Mouse (Mus musculus): ENCODE results near the gene Elovl6. TPM values are rescaled to one million over a fixed set of nuclear protein-coding genes. Genes with fewer than 3 reads are reported as not detected.

The Elovl6 gene
- polyA plus RNA-seq (2015; fragmentation: Nextera tagmentation; extraction: Ambion mirVana) = 34.2 and 37.0 TPM in 2 replicates

DNA sequence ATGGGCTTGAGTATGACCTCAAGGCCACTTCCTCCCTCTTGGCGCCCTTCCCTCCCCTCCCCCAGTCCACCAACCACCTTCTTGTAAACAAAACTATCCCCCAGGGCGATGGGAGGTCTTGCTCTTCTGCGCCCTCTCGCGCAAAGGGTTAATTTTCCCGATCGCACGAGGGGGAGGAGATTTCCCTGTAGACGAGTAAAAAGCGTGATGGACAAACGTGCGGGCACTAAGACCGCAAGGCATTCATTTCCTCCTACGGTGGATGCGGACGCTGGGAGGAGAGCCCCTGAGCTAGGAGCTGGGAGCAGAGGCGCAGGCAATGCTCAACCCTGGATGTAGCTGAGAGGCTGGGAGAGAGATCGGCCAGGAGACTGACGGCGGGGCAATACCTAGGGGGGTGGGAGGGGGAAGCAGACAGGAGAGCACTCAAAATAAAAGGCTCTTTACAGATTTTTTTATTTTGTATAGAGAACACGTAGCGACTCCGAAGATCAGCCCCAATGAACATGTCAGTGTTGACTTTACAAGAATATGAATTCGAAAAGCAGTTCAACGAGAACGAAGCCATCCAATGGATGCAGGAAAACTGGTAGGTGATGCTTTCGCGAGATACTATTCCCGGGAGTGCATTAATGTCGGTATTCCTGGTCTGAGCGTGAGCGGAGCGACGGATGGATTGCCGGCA is at the start of gene Elovl6:
Gene Elovl6, plus strand, starts transcription at position 176 of the 685 bp plus-strand sequence.
- ATAC-seq (replicated peaks; ENCODE audit: low FRiP score, low read depth) = peak; percentile 59
- WGBS = under 1% methylated on average over 35 of the region's 35 CpGs
- H3K27ac ChIP-seq = peak within 1 kb of the TSS; percentile 96
- H3K4me2 ChIP-seq (ENCODE audit: low read length) = peak within 1 kb of the TSS; percentile 87
- H3K36me3 ChIP-seq (ENCODE audit: insufficient read depth, low read length) = no peaks in the 10 kb centered on the region
- peak; percentile 91 for DNase-seq (ENCODE audit: low spot score)
- TF ChIP-seq CTCF (IDR thresholded peaks at IDR 0.05; ENCODE audit: low read depth) = peak; percentile 28; the same call in 1 of the 2 replicates
- H3K9me3 ChIP-seq (replicated peaks; ENCODE audit: low read length) = no peaks in the 10 kb centered on the region
- peak within 1 kb of the TSS; percentile 94 for H3K9ac ChIP-seq (ENCODE audit: low read depth, low read length)
- H3K4me3 ChIP-seq (replicated peaks; ENCODE audit: low read depth, low read length) = peak within 1 kb of the TSS; percentile 87
- H3K27me3 ChIP-seq (ENCODE audit: insufficient read depth, low read length) = no peaks in the 10 kb centered on the region
- H3K4me1 ChIP-seq (replicated peaks; ENCODE audit: insufficient read depth, low read length) = peaks cover 20% of the 10 kb centered on the region

DNA sequence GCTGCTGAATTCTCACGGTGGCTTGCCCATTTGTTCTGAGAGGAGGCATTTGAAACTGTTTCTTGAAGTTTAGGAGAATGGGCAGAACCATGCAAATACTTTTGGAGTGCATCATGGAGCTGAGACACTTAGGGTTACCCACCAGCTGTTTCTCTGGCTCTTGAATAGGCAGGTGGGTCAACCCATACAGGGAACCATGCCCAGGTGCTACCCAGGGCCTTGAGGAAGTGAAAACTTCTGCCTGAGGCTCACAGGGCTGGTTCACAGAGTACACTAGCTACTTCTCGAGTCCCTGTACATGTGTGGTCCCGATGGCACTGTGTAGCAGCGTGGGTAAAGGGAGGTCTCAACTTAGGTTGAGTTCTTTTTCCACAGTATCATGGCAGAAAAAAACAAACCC is 43.4 kb upstream of the Elovl6 start:
- ATAC-seq (replicated peaks; ENCODE audit: low FRiP score, low read depth) = no peak
- Histone ChIP-seq H3K27ac (no peak overlapping the region), H3K36me3 (ENCODE audit: insufficient read depth, low read length) (no peaks in the 10 kb centered on the region), H3K9me3 (replicated peaks; ENCODE audit: low read length) (no peaks in the 10 kb centered on the region), H3K4me1 (replicated peaks; ENCODE audit: insufficient read depth, low read length) (no peaks in the 10 kb centered on the region), H3K4me2 (ENCODE audit: low read length) (no peak overlapping the region), H3K27me3 (ENCODE audit: insufficient read depth, low read length) (no peaks in the 10 kb centered on the region), H3K9ac (ENCODE audit: low read depth, low read length) (no peak overlapping the region), H3K4me3 (replicated peaks; ENCODE audit: low read depth, low read length) (no peak overlapping the region)
- TF ChIP-seq CTCF (IDR thresholded peaks at IDR 0.05; ENCODE audit: low read depth) = no peak
- DNase-seq (ENCODE audit: low spot score) = no peak
- WGBS = 88% methylated on average over 4 of the region's 4 CpGs

DNA sequence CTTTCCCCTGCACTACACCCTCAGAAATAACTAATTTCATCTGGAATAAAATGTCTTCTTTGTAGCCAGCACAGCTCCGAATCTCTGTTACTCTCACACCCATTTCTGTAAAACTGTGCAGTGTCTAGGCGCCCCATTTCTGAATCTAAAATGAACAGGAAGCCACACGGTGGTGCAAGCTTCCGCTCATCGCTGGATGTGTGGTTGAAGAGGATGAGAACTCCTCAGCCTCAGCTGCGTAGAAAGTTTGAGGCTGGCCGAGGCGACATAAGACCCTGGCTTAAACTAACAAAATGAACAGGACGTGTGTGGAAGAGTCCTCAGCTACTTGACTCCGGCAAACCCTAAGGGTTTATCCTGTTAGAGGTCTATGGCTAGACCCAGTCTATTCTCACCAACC is 38.0 kb upstream of the Elovl6 start:
- H3K4me1 ChIP-seq (replicated peaks; ENCODE audit: insufficient read depth, low read length) = no peaks in the 10 kb centered on the region
- H3K4me3 ChIP-seq (replicated peaks; ENCODE audit: low read depth, low read length) = no peak overlapping the region
- no peak for DNase-seq (ENCODE audit: low spot score)
- no peak for ATAC-seq (replicated peaks; ENCODE audit: low FRiP score, low read depth)
- H3K9ac ChIP-seq (ENCODE audit: low read depth, low read length) = no peak overlapping the region
- no peak overlapping the region for H3K4me2 ChIP-seq (ENCODE audit: low read length)
- H3K27ac ChIP-seq = no peak overlapping the region
- H3K36me3 ChIP-seq (ENCODE audit: insufficient read depth, low read length) = no peaks in the 10 kb centered on the region
- WGBS = 87% methylated on average over 10 of the region's 10 CpGs
- H3K27me3 ChIP-seq (ENCODE audit: insufficient read depth, low read length) = no peaks in the 10 kb centered on the region
- TF ChIP-seq CTCF (IDR thresholded peaks at IDR 0.05; ENCODE audit: low read depth) = no peak
- H3K9me3 ChIP-seq (replicated peaks; ENCODE audit: low read length) = no peaks in the 10 kb centered on the region

DNA sequence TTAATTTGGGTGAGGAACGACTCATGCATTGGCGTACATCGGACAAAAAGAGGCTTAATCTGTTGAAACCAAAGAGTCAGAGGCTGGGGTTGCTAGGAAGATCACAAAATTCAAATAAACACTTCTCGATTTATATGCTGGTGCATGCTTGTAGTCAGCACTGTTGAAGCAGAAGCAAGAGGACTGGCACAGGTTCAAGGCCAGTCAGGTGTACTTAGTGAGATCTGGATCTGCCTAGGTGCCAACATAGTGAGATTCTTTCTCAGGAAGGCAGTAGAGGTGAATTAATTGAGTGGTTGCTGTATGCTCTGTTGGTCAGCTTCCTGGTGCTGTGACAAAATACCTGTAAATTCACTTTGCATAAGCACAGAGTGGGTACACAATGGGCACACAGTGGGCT is 37.4 kb upstream of the Elovl6 start:
- ATAC-seq (replicated peaks; ENCODE audit: low FRiP score, low read depth) = no peak
- Histone ChIP-seq H3K4me3 (replicated peaks; ENCODE audit: low read depth, low read length) (no peak overlapping the region), H3K27ac (no peak overlapping the region), H3K9ac (ENCODE audit: low read depth, low read length) (no peak overlapping the region), H3K27me3 (ENCODE audit: insufficient read depth, low read length) (no peaks in the 10 kb centered on the region), H3K4me2 (ENCODE audit: low read length) (no peak overlapping the region), H3K4me1 (replicated peaks; ENCODE audit: insufficient read depth, low read length) (no peaks in the 10 kb centered on the region), H3K9me3 (replicated peaks; ENCODE audit: low read length) (no peaks in the 10 kb centered on the region), H3K36me3 (ENCODE audit: insufficient read depth, low read length) (no peaks in the 10 kb centered on the region)
- WGBS = 81% methylated on average over 4 of the region's 4 CpGs
- no peak for DNase-seq (ENCODE audit: low spot score)
- no peak for TF ChIP-seq CTCF (IDR thresholded peaks at IDR 0.05; ENCODE audit: low read depth)

DNA sequence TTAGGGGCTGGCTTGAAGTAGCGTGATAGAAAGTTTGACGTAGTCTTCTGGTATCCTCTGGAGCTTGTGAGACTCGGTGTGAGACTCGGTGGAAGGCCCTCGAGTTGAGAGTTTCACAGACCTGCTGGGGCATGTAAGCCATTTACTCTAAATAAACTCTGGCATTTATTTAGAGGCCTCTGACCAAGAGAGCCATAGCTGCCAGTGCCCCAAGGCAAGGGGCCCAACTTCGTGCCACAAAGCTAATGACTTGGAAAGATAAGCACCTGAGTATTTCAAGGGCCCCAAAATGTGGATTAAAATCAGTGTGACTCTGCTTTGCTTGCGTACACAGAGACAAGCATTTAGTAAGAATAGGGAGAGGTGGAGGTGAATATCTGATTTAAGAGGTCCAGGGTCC is 28.4 kb upstream of the Elovl6 start:
- no peaks in the 10 kb centered on the region for H3K4me1 ChIP-seq (replicated peaks; ENCODE audit: insufficient read depth, low read length)
- peak overlapping the region; percentile 36; the same call in 1 of the 2 replicates for H3K27ac ChIP-seq

DNA sequence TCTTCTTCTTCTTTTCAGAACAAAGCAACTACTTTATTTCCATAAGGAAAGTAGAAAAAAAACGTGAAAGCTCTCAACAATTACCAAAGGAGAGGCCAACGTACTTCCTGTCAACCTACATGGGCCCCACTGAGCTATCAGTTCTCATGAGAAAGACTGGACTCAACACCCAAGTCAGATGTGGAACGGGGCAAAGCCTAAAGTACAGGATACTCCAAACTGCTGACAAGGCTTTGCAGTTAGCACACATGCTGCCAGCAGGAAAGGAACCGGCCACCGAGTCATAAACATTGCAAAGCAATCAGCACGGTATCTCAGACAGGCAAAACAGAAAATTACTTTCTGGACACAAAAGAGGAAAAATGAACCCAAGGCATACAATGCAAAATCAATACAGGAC is 27.2 kb upstream of the Elovl6 start:
- Histone ChIP-seq H3K4me2 (ENCODE audit: low read length) (no peak overlapping the region), H3K9me3 (replicated peaks; ENCODE audit: low read length) (no peaks in the 10 kb centered on the region), H3K36me3 (ENCODE audit: insufficient read depth, low read length) (no peaks in the 10 kb centered on the region), H3K4me1 (replicated peaks; ENCODE audit: insufficient read depth, low read length) (no peaks in the 10 kb centered on the region), H3K4me3 (replicated peaks; ENCODE audit: low read depth, low read length) (no peak overlapping the region), H3K27me3 (ENCODE audit: insufficient read depth, low read length) (no peaks in the 10 kb centered on the region), H3K9ac (ENCODE audit: low read depth, low read length) (no peak overlapping the region), H3K27ac (no peak overlapping the region)
- ATAC-seq (replicated peaks; ENCODE audit: low FRiP score, low read depth) (no peak), DNase-seq (ENCODE audit: low spot score) (no peak)
- 62% methylated on average over 6 of the region's 6 CpGs for WGBS
- no peak for TF ChIP-seq CTCF (IDR thresholded peaks at IDR 0.05; ENCODE audit: low read depth)

More for the DNA sequence above, 28.4 kb upstream of the Elovl6 start:
- Histone ChIP-seq H3K27me3 (ENCODE audit: insufficient read depth, low read length) (no peaks in the 10 kb centered on the region), H3K36me3 (ENCODE audit: insufficient read depth, low read length) (no peaks in the 10 kb centered on the region), H3K4me3 (replicated peaks; ENCODE audit: low read depth, low read length) (no peak overlapping the region), H3K4me2 (ENCODE audit: low read length) (no peak overlapping the region), H3K9me3 (replicated peaks; ENCODE audit: low read length) (no peaks in the 10 kb centered on the region), H3K9ac (ENCODE audit: low read depth, low read length) (no peak overlapping the region)
- TF ChIP-seq CTCF (IDR thresholded peaks at IDR 0.05; ENCODE audit: low read depth) = no peak
- no peak; the same call in 1 of the 2 replicates for ATAC-seq (replicated peaks; ENCODE audit: low FRiP score, low read depth)
- 67% methylated on average over 7 of the region's 7 CpGs for WGBS
- DNase-seq (ENCODE audit: low spot score) = peak; percentile 6

All from kidney, postnatal 0 days (tissue).